Mouse (Mus musculus) lung, embryonic 14.5 days (tissue): ENCODE data around the gene Hnrnpm. TPM values are rescaled to one million over a fixed set of nuclear protein-coding genes. Genes with fewer than 3 reads are reported as not detected.

Source experiments
- ATAC-seq: fragments of 200-750 bp; cut with Nextera tagmentation; 2 replicates; pipeline ENCODE4 v1.8.0; 2017; ENCODE audit warnings: mild to moderate bottlenecking, moderate TSS enrichment, moderate library complexity; ENCODE audit not compliant: insufficient read depth
- DNase-seq: peaks from one replicate; pipeline ENCODE4 v3.0.0-alpha.2; 2015
- H3K27ac ChIP-seq: fragments of 300-500 bp; sonication (generic); 2 replicates; pipeline ENCODE4 v1.5.1; 2014; ENCODE audit warnings: low read depth, mild to moderate bottlenecking, moderate library complexity
- H3K27me3 ChIP-seq: fragments of 300-500 bp; sonication (generic); 2 replicates; pipeline ENCODE4 v1.6.1; 2014; ENCODE audit warnings: low read length, control low read depth; ENCODE audit not compliant: insufficient read depth
- H3K36me3 ChIP-seq: fragments of 300-500 bp; sonication (generic); 2 replicates; pipeline ENCODE4 v1.6.1; 2014; ENCODE audit warnings: control low read depth; ENCODE audit not compliant: insufficient read depth
- H3K4me1 ChIP-seq: fragments of 300-500 bp; sonication (generic); 2 replicates; pipeline ENCODE4 v1.6.1; 2014; ENCODE audit warnings: antibody characterized with exemption, control low read depth; ENCODE audit not compliant: insufficient read depth
- H3K4me2 ChIP-seq: fragments of 300-500 bp; sonication (generic); 2 replicates; pipeline ENCODE4 v1.6.1; 2014; ENCODE audit warnings: mild to moderate bottlenecking
- H3K4me3 ChIP-seq: fragments of 300-500 bp; sonication (generic); 2 replicates; pipeline ENCODE4 v1.5.1; 2014; ENCODE audit warnings: low read depth, low read length
- H3K9ac ChIP-seq: fragments of 300-500 bp; sonication (generic); 2 replicates; pipeline ENCODE4 v1.6.1; 2014
- H3K9me3 ChIP-seq: fragments of 300-500 bp; sonication (generic); 2 replicates; pipeline ENCODE4 v1.6.1; 2016; ENCODE audit warnings: low read depth, low read length, control low read depth
- CTCF ChIP-seq: IDR thresholded peaks from 2 replicates; pipeline ENCODE4 v1.5.1; 2016; ENCODE audit warnings: antibody characterized with exemption, low read depth
- WGBS: fragments of 180-500 bp; shearing (Covaris S2); extraction: QIAGEN DNeasy Blood & Tissue Kit; methylation state at CpG from one replicate; pipeline ENCODE4 v1.1.7; 2014; 5-methylcytosine and 5-hydroxymethylcytosine counted together
- polyA plus RNA-seq: library from polyadenylated mRNA; unstranded; fragments of >200 nt; fragmentation: Nextera tagmentation; extraction: Ambion mirVana; gene quantifications from 2 replicates; pipeline ENCODE4 v1.2.1, GENCODE M21; 2014

Gene Hnrnpm
- polyA plus RNA-seq, 1 experiment from 2014 or later: 407 TPM

DNA sequence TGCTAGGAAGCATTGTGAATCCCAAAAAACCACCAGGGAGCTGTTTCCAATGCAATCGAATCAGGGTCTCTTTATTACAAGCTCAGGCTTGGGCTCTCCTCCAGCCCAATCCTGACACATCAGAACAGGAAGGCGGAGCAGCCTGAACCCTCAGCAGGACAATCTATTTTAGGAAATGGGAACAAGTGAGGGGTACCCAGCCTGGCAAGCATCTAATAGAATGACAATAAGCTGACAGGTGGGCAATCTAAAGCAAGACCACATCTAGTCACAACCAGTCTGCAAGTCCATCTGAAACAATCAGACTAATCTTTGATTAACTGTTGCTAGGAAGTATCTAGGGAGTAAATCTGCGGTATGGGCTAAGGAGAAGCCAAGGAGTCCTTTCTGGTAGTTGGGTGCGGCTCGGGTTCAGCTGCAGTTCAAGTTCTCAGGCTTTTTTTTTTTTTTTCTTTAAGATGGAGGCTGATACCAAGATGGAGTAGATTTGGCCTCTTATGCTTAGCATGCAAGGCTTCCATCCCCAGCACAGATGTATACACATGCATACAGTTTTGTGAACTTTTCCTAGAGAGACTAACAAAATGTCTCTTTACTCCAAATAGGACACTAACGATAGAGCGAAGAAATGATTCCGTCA, 86.7 kb downstream of the Hnrnpm start:
- H3K27ac ChIP-seq: no peak overlapping the region
- H3K36me3 ChIP-seq: no peaks in the 10 kb centered on the region
- ATAC-seq: no peak
- H3K9me3 ChIP-seq: no peaks in the 10 kb centered on the region; the same call in 1 of the 2 replicates
- no peaks in the 10 kb centered on the region for H3K27me3 ChIP-seq
- no peak overlapping the region for H3K9ac ChIP-seq
- DNase-seq: no peak
- no peaks in the 10 kb centered on the region for H3K4me1 ChIP-seq
- WGBS: 85% methylated on average over 8 of the region's 8 CpGs
- TF ChIP-seq CTCF: no peak
- no peak overlapping the region for H3K4me2 ChIP-seq
- no peak overlapping the region for H3K4me3 ChIP-seq

DNA sequence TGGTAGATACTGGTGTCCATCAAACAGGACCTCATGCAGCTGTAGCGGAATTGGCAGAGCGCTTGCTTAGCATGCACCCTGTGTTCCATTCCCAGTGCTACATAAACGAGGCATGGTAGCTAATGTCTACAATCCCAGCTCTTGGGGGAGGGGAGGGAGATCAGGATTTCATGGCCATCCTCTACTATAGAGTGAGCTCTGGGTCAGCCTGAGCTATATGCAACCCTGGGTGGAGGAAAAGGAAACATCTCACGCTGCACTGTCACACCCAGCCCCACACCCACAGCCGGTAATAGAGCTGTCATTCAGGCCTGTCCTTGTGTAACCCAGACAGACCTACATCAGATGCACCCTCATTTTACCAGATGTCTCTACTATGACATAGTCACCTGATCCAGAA, 88.2 kb downstream of the Hnrnpm start:
- Histone ChIP-seq H3K9ac (no peak overlapping the region), H3K27me3 (no peaks in the 10 kb centered on the region), H3K36me3 (no peaks in the 10 kb centered on the region), H3K4me3 (no peak overlapping the region), H3K27ac (no peak overlapping the region), H3K4me2 (no peak overlapping the region), H3K4me1 (no peaks in the 10 kb centered on the region), H3K9me3 (no peaks in the 10 kb centered on the region; the same call in 1 of the 2 replicates)
- ATAC-seq (no peak), DNase-seq (no peak)
- whole genome bisulfite sequencing: 81% methylated on average over 5 of the region's 5 CpGs
- no peak for TF ChIP-seq CTCF

DNA sequence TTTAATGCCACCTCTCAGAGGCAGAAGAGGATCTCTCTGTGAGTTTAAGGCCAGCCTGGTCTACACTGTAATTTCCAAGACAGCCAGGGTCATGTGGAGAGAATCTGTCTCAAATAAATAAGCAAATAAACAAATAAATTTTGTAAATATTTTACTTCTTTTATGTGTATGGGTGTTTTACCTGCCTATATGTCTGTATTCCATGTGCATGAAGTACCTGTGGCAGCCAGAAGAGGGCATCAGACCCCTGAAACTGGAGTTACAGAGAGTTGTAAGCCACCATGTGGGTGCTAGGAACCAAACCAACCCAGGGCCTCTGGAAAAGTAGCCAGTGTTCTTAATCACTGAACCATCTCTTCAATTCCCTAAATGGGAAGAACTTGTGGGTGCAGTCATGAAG, 89.4 kb downstream of the Hnrnpm start:
- Histone ChIP-seq H3K4me3 (no peak overlapping the region), H3K9me3 (no peaks in the 10 kb centered on the region; the same call in 1 of the 2 replicates), H3K4me2 (no peak overlapping the region), H3K27ac (no peak overlapping the region), H3K27me3 (no peaks in the 10 kb centered on the region), H3K9ac (no peak overlapping the region), H3K36me3 (no peaks in the 10 kb centered on the region), H3K4me1 (no peaks in the 10 kb centered on the region)
- TF ChIP-seq CTCF: peak; percentile 28; the same call in 1 of the 2 replicates
- DNase-seq: no peak
- no peak for ATAC-seq

Other genes with a start within 250 kb of the Hnrnpm start
- gene Adamts10, start 162.7 kb downstream of the Hnrnpm start, polyA plus RNA-seq: 117 and 126 TPM in 2 replicates
- 4.3 and 4.7 TPM in 2 replicates for gene Myo1f, start 131.2 kb downstream of the Hnrnpm start, polyA plus RNA-seq
- gene Zfp414, start 57.8 kb downstream of the Hnrnpm start, polyA plus RNA-seq: 68.6 and 74.0 TPM in 2 replicates
- 0.55 and 1.6 TPM in 2 replicates for gene Pram1, start 48.8 kb downstream of the Hnrnpm start, polyA plus RNA-seq
- gene March2, start 31.8 kb upstream of the Hnrnpm start, polyA plus RNA-seq: 45.3 and 46.4 TPM in 2 replicates
- gene Rab11b, start 73.7 kb upstream of the Hnrnpm start, polyA plus RNA-seq: 241 and 278 TPM in 2 replicates
- gene Angptl4, start 95.0 kb upstream of the Hnrnpm start, polyA plus RNA-seq: 31.9 and 35.4 TPM in 2 replicates
- gene Kank3, start 123.7 kb upstream of the Hnrnpm start, polyA plus RNA-seq: 65.1 and 65.4 TPM in 2 replicates
- gene Rps28, start 137.7 kb upstream of the Hnrnpm start, polyA plus RNA-seq: 1,180 and 1,276 TPM in 2 replicates
- gene Ndufa7, start 137.7 kb upstream of the Hnrnpm start, polyA plus RNA-seq: 470 and 474 TPM in 2 replicates
- gene Cd320, start 156.2 kb upstream of the Hnrnpm start, polyA plus RNA-seq: 71.1 and 76.3 TPM in 2 replicates
- not detected in 2 replicates for gene Gm7029, start 187.0 kb upstream of the Hnrnpm start, polyA plus RNA-seq
- gene Kifc1, start 203.8 kb upstream of the Hnrnpm start, polyA plus RNA-seq: 8.3 and 9.3 TPM in 2 replicates
- gene Platr17, start 218.3 kb upstream of the Hnrnpm start, polyA plus RNA-seq: 0.32 TPM in 1 of 2 replicates, not detected in the other
- 39.3 and 47.1 TPM in 2 replicates for gene Daxx, start 222.6 kb upstream of the Hnrnpm start, polyA plus RNA-seq
- 30.1 and 31.4 TPM in 2 replicates for gene Tapbp, start 229.0 kb upstream of the Hnrnpm start, polyA plus RNA-seq
- 11.1 and 13.2 TPM in 2 replicates for gene Zbtb22, start 229.0 kb upstream of the Hnrnpm start, polyA plus RNA-seq
- 38.2 and 49.1 TPM in 2 replicates for gene Rgl2, start 242.7 kb upstream of the Hnrnpm start, polyA plus RNA-seq